In genomic region chr7:25479440-25479839, GRCm38 (mm10) we compare ENCODE assay signal across 8 mouse cellular contexts. TPM values are rescaled to one million over a fixed set of nuclear protein-coding genes. Genes with fewer than 3 reads are reported as not detected.
DNase-seq lines count a peak whose midpoint lies in the region; TF ChIP-seq lines count a peak whose summit lies in the region.

No protein-coding gene starts in this region.

- peak; percentile 44 for DNase-seq in gastrocnemius, adult 2 months
- DNase-seq in gastrocnemius, postnatal 25 days = no peak
- DNase-seq in 3T3-L1 (ENCODE audit: low read depth, low spot score) (peak; percentile 64), MN1 (ENCODE audit: low spot score) (peak; percentile 56)
- peak; percentile 46 for DNase-seq in embryonic facial prominence, embryonic 10.5 days (ENCODE audit: low spot score)
- DNase-seq in layer of hippocampus, adult 11-12 months (ENCODE audit: low spot score) = peak; percentile 63
- peak; percentile 14 to 52 for DNase-seq in natural killer cell, adult 2 months (ENCODE audit: low spot score in 2 of 2)
- no peak for DNase-seq in right cerebral cortex, postnatal 10 days (ENCODE audit: low spot score in 2 of 2)

- no peak overlapping the region for H3K27ac ChIP-seq in gastrocnemius, adult 2 months
- no peak overlapping the region for H3K27ac ChIP-seq in embryonic facial prominence, embryonic 10.5 days (replicated peaks)

- WGBS in embryonic facial prominence, embryonic 10.5 days = 0% methylated on average over 1 of the region's 1 CpGs

- TF ChIP-seq CTCF in gastrocnemius, adult 2 months (IDR thresholded peaks at IDR 0.05) = peak; percentile 84

- no peaks in the 10 kb centered on the region for H3K9me3 ChIP-seq in embryonic facial prominence, embryonic 10.5 days

- H3K4me3 ChIP-seq in gastrocnemius, adult 2 months = no peak overlapping the region
- no peak overlapping the region for H3K4me3 ChIP-seq in embryonic facial prominence, embryonic 10.5 days

- H3K27me3 ChIP-seq in embryonic facial prominence, embryonic 10.5 days (replicated peaks; ENCODE audit: low read depth, poor library complexity, severe bottlenecking) = no peaks in the 10 kb centered on the region

- H3K4me1 ChIP-seq in embryonic facial prominence, embryonic 10.5 days = peaks cover 10% of the 10 kb centered on the region

- no peaks in the 10 kb centered on the region for H3K36me3 ChIP-seq in embryonic facial prominence, embryonic 10.5 days (replicated peaks)

- intact Hi-C loops in gastrocnemius, adult 2 months (cut with DNase I) = loop anchor here (1.0 to 5.0 kb wide), 2 partner anchors 55 to 58 kb away; partner anchors contain the start of gene Ceacam2

RNA-seq across cellular contexts. Expression of gene Ceacam1, which starts 2.0 kb away (rescaled TPM):
- 1 to 10 TPM; 4.0 to 6.2 TPM for total RNA-seq in gastrocnemius, adult 2 months (2021)
- 1 to 10 TPM; 4.1 to 5.2 TPM for total RNA-seq in gastrocnemius, postnatal 25 days (2021)
- 1.5 TPM in 2 replicates for polyA plus RNA-seq in embryonic facial prominence, embryonic 10.5 days (2016; fragmentation: Nextera tagmentation; extraction: Ambion mirVana)

Comparison
In these comparisons a context has a peak if more than half of its experiments do, and no peak if none do; other contexts are left out.
1. DNase-seq: peak in gastrocnemius, adult 2 months (single experiment), 3T3-L1 (single experiment), MN1 (single experiment), embryonic facial prominence, embryonic 10.5 days (single experiment), layer of hippocampus, adult 11-12 months (single experiment) and natural killer cell, adult 2 months (2 of 2); none in gastrocnemius, postnatal 25 days (single experiment) and right cerebral cortex, postnatal 10 days (0 of 2).